Mouse (Mus musculus): ENCODE results near the gene Arhgef6. TPM values are rescaled to one million over a fixed set of nuclear protein-coding genes. Genes with fewer than 3 reads are reported as not detected.

The Arhgef6 gene
- polyA plus RNA-seq, 1 experiment from 2014 or later = 6.8 TPM

GRCm38 (mm10) chrX:57219563-57219962, 119.0 kb downstream of the Arhgef6 start:
- ATAC-seq (ENCODE audit: insufficient read depth, low FRiP score) = no peak
- WGBS = 84% methylated on average over 5 of the region's 5 CpGs
- H3K4me1 ChIP-seq (ENCODE audit: control insufficient read depth, insufficient read depth, low read length) = no peaks in the 10 kb centered on the region
- no peaks in the 10 kb centered on the region for H3K27me3 ChIP-seq (ENCODE audit: control insufficient read depth, insufficient read depth, low read length)
- no peaks in the 10 kb centered on the region for H3K9me3 ChIP-seq (replicated peaks; ENCODE audit: control insufficient read depth, low read length)
- no peak overlapping the region for H3K4me3 ChIP-seq (replicated peaks; ENCODE audit: low read length)
- no peak overlapping the region for H3K4me2 ChIP-seq (ENCODE audit: low read depth, low read length)
- no peaks in the 10 kb centered on the region for H3K36me3 ChIP-seq (ENCODE audit: control insufficient read depth, insufficient read depth, low read length)
- no peak overlapping the region for H3K27ac ChIP-seq (ENCODE audit: low read length)
- no peak overlapping the region for H3K9ac ChIP-seq (ENCODE audit: low read length)

- H3K27ac ChIP-seq (ENCODE audit: low read length) = no peak overlapping the region
- no peak for ATAC-seq (ENCODE audit: insufficient read depth, low FRiP score)
- H3K4me2 ChIP-seq (ENCODE audit: low read depth, low read length) = no peak overlapping the region
- H3K27me3 ChIP-seq (ENCODE audit: control insufficient read depth, insufficient read depth, low read length) = no peaks in the 10 kb centered on the region
- H3K4me3 ChIP-seq (replicated peaks; ENCODE audit: low read length) = no peak overlapping the region
- H3K9me3 ChIP-seq (replicated peaks; ENCODE audit: control insufficient read depth, low read length) = no peaks in the 10 kb centered on the region
- H3K9ac ChIP-seq (ENCODE audit: low read length) = no peak overlapping the region
- no peaks in the 10 kb centered on the region for H3K36me3 ChIP-seq (ENCODE audit: control insufficient read depth, insufficient read depth, low read length)
- H3K4me1 ChIP-seq (ENCODE audit: control insufficient read depth, insufficient read depth, low read length) = no peaks in the 10 kb centered on the region
- WGBS = 56% methylated on average over 5 of the region's 5 CpGs
These were observed 122.3 kb downstream of the Arhgef6 start for GRCm38 (mm10) chrX:57216271-57216670.

DNA sequence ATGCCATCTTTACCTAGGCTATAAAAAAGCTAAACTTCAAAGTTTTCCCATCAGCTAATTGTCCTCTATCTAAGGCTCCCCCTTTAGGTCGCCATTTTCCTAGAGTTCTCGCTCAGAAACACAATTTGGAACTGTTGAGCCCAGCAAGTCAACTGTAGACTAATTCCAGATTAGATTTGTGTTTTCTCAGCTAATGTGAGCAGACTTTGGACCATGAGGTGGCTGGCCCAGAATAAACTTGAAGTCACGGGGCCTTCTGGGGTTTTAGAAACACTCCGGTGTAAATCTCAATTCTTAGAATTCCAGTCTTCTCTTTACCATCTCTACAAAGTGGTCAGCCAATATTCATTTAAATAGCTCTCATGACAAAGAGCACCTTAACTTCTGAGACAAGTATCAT, 123.0 kb downstream of the Arhgef6 start:
- Histone ChIP-seq H3K4me2 (ENCODE audit: low read depth, low read length) (no peak overlapping the region), H3K9ac (ENCODE audit: low read length) (no peak overlapping the region), H3K36me3 (ENCODE audit: control insufficient read depth, insufficient read depth, low read length) (no peaks in the 10 kb centered on the region), H3K4me3 (replicated peaks; ENCODE audit: low read length) (no peak overlapping the region), H3K27me3 (ENCODE audit: control insufficient read depth, insufficient read depth, low read length) (no peaks in the 10 kb centered on the region), H3K9me3 (replicated peaks; ENCODE audit: control insufficient read depth, low read length) (no peaks in the 10 kb centered on the region), H3K27ac (ENCODE audit: low read length) (no peak overlapping the region), H3K4me1 (ENCODE audit: control insufficient read depth, insufficient read depth, low read length) (no peaks in the 10 kb centered on the region)
- 80% methylated on average over 4 of the region's 4 CpGs for WGBS
- no peak for ATAC-seq (ENCODE audit: insufficient read depth, low FRiP score)

DNA sequence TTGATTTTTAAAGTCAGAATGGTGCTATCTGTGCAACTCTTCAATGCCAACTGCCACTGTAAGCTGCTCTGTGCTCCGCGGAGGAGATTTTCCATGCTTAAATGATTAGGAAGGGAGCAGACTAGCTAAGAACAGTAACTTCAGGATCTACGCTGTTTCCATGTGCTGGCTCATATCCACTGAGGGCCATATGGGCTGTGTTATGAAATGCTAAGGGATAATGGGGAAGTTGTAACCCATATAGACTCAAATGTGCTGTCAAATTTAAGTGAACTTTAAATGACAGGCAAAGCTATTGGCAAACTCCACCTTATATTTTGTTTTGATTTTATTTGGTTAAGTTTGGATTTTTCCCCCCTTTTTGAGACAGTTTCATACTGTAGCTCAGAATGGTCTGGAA, 125.7 kb downstream of the Arhgef6 start:
- H3K4me3 ChIP-seq (replicated peaks; ENCODE audit: low read length) = no peak overlapping the region
- WGBS = 81% methylated on average over 3 of the region's 3 CpGs
- no peak overlapping the region for H3K9ac ChIP-seq (ENCODE audit: low read length)
- H3K36me3 ChIP-seq (ENCODE audit: control insufficient read depth, insufficient read depth, low read length) = no peaks in the 10 kb centered on the region
- H3K27ac ChIP-seq (ENCODE audit: low read length) = no peak overlapping the region
- ATAC-seq (ENCODE audit: insufficient read depth, low FRiP score) = no peak
- H3K4me2 ChIP-seq (ENCODE audit: low read depth, low read length) = no peak overlapping the region
- no peaks in the 10 kb centered on the region for H3K27me3 ChIP-seq (ENCODE audit: control insufficient read depth, insufficient read depth, low read length)
- H3K4me1 ChIP-seq (ENCODE audit: control insufficient read depth, insufficient read depth, low read length) = no peaks in the 10 kb centered on the region
- no peaks in the 10 kb centered on the region for H3K9me3 ChIP-seq (replicated peaks; ENCODE audit: control insufficient read depth, low read length)

DNA sequence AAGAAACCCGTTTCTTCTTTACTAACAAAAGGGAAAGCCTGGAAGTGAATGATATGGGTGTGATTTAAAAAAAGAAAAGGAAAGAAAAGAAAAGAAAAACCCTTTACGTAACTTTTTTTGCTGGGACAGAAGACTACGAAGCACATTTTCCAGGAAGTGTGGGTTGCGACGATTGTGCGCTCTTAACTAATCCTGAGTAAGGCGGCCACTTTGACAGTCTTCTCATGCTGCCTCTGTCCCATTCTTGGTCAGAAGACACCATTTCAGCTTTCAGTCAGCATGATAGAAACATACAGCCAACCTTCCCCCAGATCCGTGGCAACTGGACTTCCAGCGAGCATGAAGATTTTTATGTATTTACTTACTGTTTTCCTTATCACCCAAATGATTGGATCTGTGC, 126.7 kb downstream of the Arhgef6 start, which contains the start of gene Cd40lg:
Gene Cd40lg, plus strand, starts transcription at position 268 of the 400 bp plus-strand sequence.
- H3K4me1 ChIP-seq (ENCODE audit: control insufficient read depth, insufficient read depth, low read length) = no peaks in the 10 kb centered on the region

DNA sequence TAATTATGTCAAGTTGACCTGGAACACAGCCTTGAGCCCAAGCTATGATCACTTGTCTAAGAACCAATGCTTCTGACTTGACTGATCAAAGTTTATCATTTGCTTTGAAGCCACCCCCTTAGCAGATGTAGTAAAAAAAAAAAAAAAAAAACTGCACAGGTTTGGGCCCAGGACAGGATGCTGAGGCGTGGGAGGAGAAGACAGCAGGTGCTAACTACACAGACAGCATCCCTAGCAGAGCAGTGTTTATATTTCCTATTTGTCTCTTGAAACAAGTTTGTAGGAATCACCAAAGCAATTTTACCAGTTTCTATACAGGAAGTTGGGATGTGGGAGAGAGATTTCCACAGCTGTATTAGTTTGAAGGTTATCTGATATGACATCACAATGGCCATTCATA, 127.9 kb downstream of the Arhgef6 start:
- H3K9me3 ChIP-seq (replicated peaks; ENCODE audit: control insufficient read depth, low read length) = no peaks in the 10 kb centered on the region
- WGBS = 80% methylated on average over 1 of the region's 1 CpGs
- H3K9ac ChIP-seq (ENCODE audit: low read length) = no peak overlapping the region
- no peaks in the 10 kb centered on the region for H3K36me3 ChIP-seq (ENCODE audit: control insufficient read depth, insufficient read depth, low read length)
- H3K4me3 ChIP-seq (replicated peaks; ENCODE audit: low read length) = no peak overlapping the region
- no peak overlapping the region for H3K27ac ChIP-seq (ENCODE audit: low read length)
- H3K4me1 ChIP-seq (ENCODE audit: control insufficient read depth, insufficient read depth, low read length) = no peaks in the 10 kb centered on the region
- H3K27me3 ChIP-seq (ENCODE audit: control insufficient read depth, insufficient read depth, low read length) = no peaks in the 10 kb centered on the region
- no peak for ATAC-seq (ENCODE audit: insufficient read depth, low FRiP score)
- H3K4me2 ChIP-seq (ENCODE audit: low read depth, low read length) = no peak overlapping the region

More for the DNA sequence above, 126.7 kb downstream of the Arhgef6 start, which contains the start of gene Cd40lg:
- Histone ChIP-seq H3K36me3 (ENCODE audit: control insufficient read depth, insufficient read depth, low read length) (no peaks in the 10 kb centered on the region), H3K27me3 (ENCODE audit: control insufficient read depth, insufficient read depth, low read length) (no peaks in the 10 kb centered on the region), H3K9me3 (replicated peaks; ENCODE audit: control insufficient read depth, low read length) (no peaks in the 10 kb centered on the region), H3K9ac (ENCODE audit: low read length) (no peak within 1 kb of the TSS), H3K4me2 (ENCODE audit: low read depth, low read length) (no peak within 1 kb of the TSS), H3K4me3 (replicated peaks; ENCODE audit: low read length) (no peak within 1 kb of the TSS), H3K27ac (ENCODE audit: low read length) (no peak within 1 kb of the TSS)
- 83% methylated on average over 9 of the region's 9 CpGs for WGBS
- ATAC-seq (ENCODE audit: insufficient read depth, low FRiP score) = no peak

- Histone ChIP-seq H3K4me1 (ENCODE audit: control insufficient read depth, insufficient read depth, low read length) (no peaks in the 10 kb centered on the region), H3K9ac (ENCODE audit: low read length) (no peak overlapping the region), H3K27me3 (ENCODE audit: control insufficient read depth, insufficient read depth, low read length) (no peaks in the 10 kb centered on the region), H3K27ac (ENCODE audit: low read length) (no peak overlapping the region), H3K4me3 (replicated peaks; ENCODE audit: low read length) (no peak overlapping the region), H3K9me3 (replicated peaks; ENCODE audit: control insufficient read depth, low read length) (no peaks in the 10 kb centered on the region), H3K36me3 (ENCODE audit: control insufficient read depth, insufficient read depth, low read length) (no peaks in the 10 kb centered on the region), H3K4me2 (ENCODE audit: low read depth, low read length) (no peak overlapping the region)
- ATAC-seq (ENCODE audit: insufficient read depth, low FRiP score) = no peak
- WGBS = 50% methylated on average over 2 of the region's 2 CpGs
These were observed 138.1 kb downstream of the Arhgef6 start for GRCm38 (mm10) chrX:57200397-57200796.

- Histone ChIP-seq H3K4me3 (replicated peaks; ENCODE audit: low read length) (no peak overlapping the region), H3K27me3 (ENCODE audit: control insufficient read depth, insufficient read depth, low read length) (no peaks in the 10 kb centered on the region), H3K36me3 (ENCODE audit: control insufficient read depth, insufficient read depth, low read length) (no peaks in the 10 kb centered on the region), H3K4me2 (ENCODE audit: low read depth, low read length) (no peak overlapping the region), H3K4me1 (ENCODE audit: control insufficient read depth, insufficient read depth, low read length) (no peaks in the 10 kb centered on the region), H3K9me3 (replicated peaks; ENCODE audit: control insufficient read depth, low read length) (no peaks in the 10 kb centered on the region), H3K9ac (ENCODE audit: low read length) (no peak overlapping the region), H3K27ac (ENCODE audit: low read length) (no peak overlapping the region)
- no peak for ATAC-seq (ENCODE audit: insufficient read depth, low FRiP score)
- WGBS = 42% methylated on average over 2 of the region's 2 CpGs
These were observed 140.5 kb downstream of the Arhgef6 start for GRCm38 (mm10) chrX:57198036-57198435.

GRCm38 (mm10) chrX:57196319-57196718, 142.2 kb downstream of the Arhgef6 start:
- Histone ChIP-seq H3K36me3 (ENCODE audit: control insufficient read depth, insufficient read depth, low read length) (no peaks in the 10 kb centered on the region), H3K4me3 (replicated peaks; ENCODE audit: low read length) (no peak overlapping the region), H3K27me3 (ENCODE audit: control insufficient read depth, insufficient read depth, low read length) (no peaks in the 10 kb centered on the region), H3K4me1 (ENCODE audit: control insufficient read depth, insufficient read depth, low read length) (no peaks in the 10 kb centered on the region), H3K9ac (ENCODE audit: low read length) (no peak overlapping the region), H3K9me3 (replicated peaks; ENCODE audit: control insufficient read depth, low read length) (no peaks in the 10 kb centered on the region), H3K4me2 (ENCODE audit: low read depth, low read length) (no peak overlapping the region), H3K27ac (ENCODE audit: low read length) (no peak overlapping the region)
- ATAC-seq (ENCODE audit: insufficient read depth, low FRiP score) = no peak
- WGBS = 79% methylated on average over 9 of the region's 9 CpGs

GRCm38 (mm10) chrX:57189335-57189734, 149.2 kb downstream of the Arhgef6 start:
- H3K9ac ChIP-seq (ENCODE audit: low read length) = no peak overlapping the region
- H3K9me3 ChIP-seq (replicated peaks; ENCODE audit: control insufficient read depth, low read length) = no peaks in the 10 kb centered on the region
- no peak overlapping the region for H3K27ac ChIP-seq (ENCODE audit: low read length)
- no peak overlapping the region for H3K4me3 ChIP-seq (replicated peaks; ENCODE audit: low read length)
- no peaks in the 10 kb centered on the region for H3K27me3 ChIP-seq (ENCODE audit: control insufficient read depth, insufficient read depth, low read length)
- ATAC-seq (ENCODE audit: insufficient read depth, low FRiP score) = no peak
- no peak overlapping the region for H3K4me2 ChIP-seq (ENCODE audit: low read depth, low read length)
- H3K4me1 ChIP-seq (ENCODE audit: control insufficient read depth, insufficient read depth, low read length) = no peaks in the 10 kb centered on the region
- 65% methylated on average over 5 of the region's 5 CpGs for WGBS
- H3K36me3 ChIP-seq (ENCODE audit: control insufficient read depth, insufficient read depth, low read length) = no peaks in the 10 kb centered on the region

All from stomach, embryonic 16.5 days (tissue).